Mouse (Mus musculus) limb, embryonic 15.5 days (tissue): ENCODE measurements around the gene Tex19.1. TPM values are rescaled to one million over a fixed set of nuclear protein-coding genes. Genes with fewer than 3 reads are reported as not detected.
"Not testable (repeated sequence)": the region's sequence is repeated elsewhere in the genome, so short reads cannot be mapped to it uniquely, and the experiment has no call there.

Experiments used
- ATAC-seq: fragments of 200-750 bp; cut with Nextera tagmentation; 2 replicates; pipeline ENCODE4 v1.8.0; 2017; ENCODE audit warnings: low read depth, moderate TSS enrichment; ENCODE audit not compliant: insufficient number of reproducible peaks, low FRiP score, low TSS enrichment
- H3K27ac ChIP-seq: fragments of 300-500 bp; sonication (generic); 2 replicates; pipeline ENCODE4 v1.5.1; 2015; ENCODE audit warnings: moderate library complexity, mild to moderate bottlenecking, inconsistent platforms
- H3K27me3 ChIP-seq: fragments of 300-500 bp; sonication (generic); 2 replicates; pipeline ENCODE4 v1.6.1; 2015; ENCODE audit warnings: inconsistent platforms
- H3K36me3 ChIP-seq: fragments of 300-500 bp; sonication (generic); 2 replicates; pipeline ENCODE4 v1.6.1; 2015; ENCODE audit warnings: inconsistent platforms
- H3K4me1 ChIP-seq: fragments of 300-500 bp; sonication (generic); 2 replicates; pipeline ENCODE4 v1.6.1; 2015; ENCODE audit warnings: inconsistent platforms
- H3K4me2 ChIP-seq: fragments of 300-500 bp; sonication (generic); 2 replicates; pipeline ENCODE4 v1.6.1; 2015; ENCODE audit warnings: mild to moderate bottlenecking, inconsistent platforms
- H3K4me3 ChIP-seq: fragments of 300-500 bp; sonication (generic); 2 replicates; pipeline ENCODE4 v1.5.1; 2015; ENCODE audit warnings: mild to moderate bottlenecking, inconsistent platforms
- H3K9ac ChIP-seq: fragments of 300-500 bp; sonication (generic); 2 replicates; pipeline ENCODE4 v1.6.1; 2015; ENCODE audit warnings: inconsistent platforms
- H3K9me3 ChIP-seq: fragments of 300-500 bp; sonication (generic); 2 replicates; pipeline ENCODE4 v1.6.1; 2016; ENCODE audit warnings: inconsistent platforms
- WGBS: fragments of 180-500 bp; shearing (Covaris S2); methylation state at CpG from one replicate; pipeline ENCODE4 v1.1.7; 2015; 5-methylcytosine and 5-hydroxymethylcytosine counted together
- polyA plus RNA-seq: library from polyadenylated mRNA; unstranded; fragments of >200 nt; fragmentation: Nextera tagmentation; extraction: Ambion mirVana; gene quantifications from 2 replicates; pipeline ENCODE4 v1.2.1, GENCODE M21; 2015

Tex19.1 gene
- polyA plus RNA-seq = not detected in 2 replicates

DNA sequence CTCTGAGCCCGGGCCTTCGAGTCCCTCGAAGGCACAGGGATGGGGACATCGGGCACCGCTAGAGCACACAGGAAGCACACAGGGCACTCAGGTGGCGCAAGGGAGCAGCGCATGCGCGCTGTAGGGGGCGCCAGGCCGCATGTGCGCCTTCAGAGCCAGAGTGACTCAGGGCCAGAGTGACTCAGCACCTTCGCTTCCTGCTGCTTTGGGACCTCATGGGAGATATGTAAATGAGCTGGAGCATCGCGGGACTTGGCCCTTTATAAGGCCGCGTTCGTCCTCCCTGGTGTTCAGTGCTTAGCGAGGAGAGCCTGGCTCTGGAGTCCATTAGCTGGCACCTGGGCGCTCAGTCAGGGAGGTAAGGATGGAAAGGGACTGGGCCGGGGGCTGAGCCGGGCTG is at the start of gene Tex19.1:
TSS of gene Tex19.1 (plus strand) at position 279 of the 400 bp plus-strand sequence.
- WGBS = 87% methylated on average over 22 of the region's 22 CpGs
- no peaks in the 10 kb centered on the region for H3K36me3 ChIP-seq
- no peak for ATAC-seq

DNA sequence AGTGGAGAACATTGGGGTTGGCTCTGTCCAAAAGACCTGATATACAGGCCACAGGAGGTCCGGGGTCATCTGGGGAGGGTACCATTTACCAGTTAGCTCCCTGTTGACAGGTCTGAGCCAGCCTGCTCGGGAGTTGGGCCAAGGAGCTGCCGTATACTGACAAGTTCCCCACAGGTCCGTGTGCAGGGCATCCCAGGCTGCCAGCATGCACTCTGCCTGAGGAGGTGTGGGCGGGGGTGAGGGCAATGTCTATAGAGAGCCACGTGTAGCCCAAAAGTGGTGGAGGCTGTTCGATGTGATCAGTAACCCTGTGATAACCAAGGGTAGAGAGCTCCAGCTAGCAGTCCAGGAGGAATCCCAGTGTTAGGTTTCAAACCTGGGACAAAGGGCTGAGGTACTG is 46.2 kb upstream of the Tex19.1 start:
- Histone ChIP-seq H3K27ac (no peak overlapping the region), H3K36me3 (no peaks in the 10 kb centered on the region), H3K4me1 (no peaks in the 10 kb centered on the region), H3K9me3 (no peaks in the 10 kb centered on the region), H3K4me3 (no peak overlapping the region), H3K4me2 (no peak overlapping the region), H3K9ac (no peak overlapping the region), H3K27me3 (no peaks in the 10 kb centered on the region)
- ATAC-seq = no peak
- 67% methylated on average over 7 of the region's 7 CpGs for WGBS

More for the DNA sequence above, at the start of gene Tex19.1:
- Histone ChIP-seq H3K9me3 (no peaks in the 10 kb centered on the region), H3K27ac (no peak within 1 kb of the TSS), H3K27me3 (no peaks in the 10 kb centered on the region), H3K4me2 (no peak within 1 kb of the TSS), H3K9ac (no peak within 1 kb of the TSS), H3K4me1 (no peaks in the 10 kb centered on the region), H3K4me3 (no peak within 1 kb of the TSS)

DNA sequence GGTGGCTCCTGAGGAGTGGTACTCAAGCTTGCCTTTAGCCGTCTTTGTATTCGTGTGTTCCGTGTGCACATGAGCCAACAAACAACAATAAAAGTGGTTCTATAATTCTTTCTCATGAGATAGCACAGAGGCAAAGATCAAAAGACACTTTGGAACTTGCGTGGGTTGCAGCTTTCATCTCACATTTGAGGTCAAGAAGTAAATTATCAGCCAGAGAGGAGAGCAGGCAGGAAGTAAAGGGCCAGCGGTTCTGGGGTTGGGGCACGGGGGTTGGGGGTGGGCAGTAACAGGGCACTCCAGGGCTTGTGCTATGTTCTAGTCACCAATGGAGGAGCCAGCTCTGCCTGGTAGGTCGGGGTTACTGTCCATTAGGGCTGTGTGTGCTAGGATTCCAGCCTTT is 45.3 kb upstream of the Tex19.1 start:
- no peak for ATAC-seq
- Histone ChIP-seq H3K9ac (no peak overlapping the region), H3K4me1 (no peaks in the 10 kb centered on the region), H3K27me3 (no peaks in the 10 kb centered on the region), H3K4me3 (no peak overlapping the region), H3K36me3 (no peaks in the 10 kb centered on the region), H3K27ac (no peak overlapping the region), H3K9me3 (no peaks in the 10 kb centered on the region), H3K4me2 (no peak overlapping the region)
- 35% methylated on average over 7 of the region's 7 CpGs for WGBS

DNA sequence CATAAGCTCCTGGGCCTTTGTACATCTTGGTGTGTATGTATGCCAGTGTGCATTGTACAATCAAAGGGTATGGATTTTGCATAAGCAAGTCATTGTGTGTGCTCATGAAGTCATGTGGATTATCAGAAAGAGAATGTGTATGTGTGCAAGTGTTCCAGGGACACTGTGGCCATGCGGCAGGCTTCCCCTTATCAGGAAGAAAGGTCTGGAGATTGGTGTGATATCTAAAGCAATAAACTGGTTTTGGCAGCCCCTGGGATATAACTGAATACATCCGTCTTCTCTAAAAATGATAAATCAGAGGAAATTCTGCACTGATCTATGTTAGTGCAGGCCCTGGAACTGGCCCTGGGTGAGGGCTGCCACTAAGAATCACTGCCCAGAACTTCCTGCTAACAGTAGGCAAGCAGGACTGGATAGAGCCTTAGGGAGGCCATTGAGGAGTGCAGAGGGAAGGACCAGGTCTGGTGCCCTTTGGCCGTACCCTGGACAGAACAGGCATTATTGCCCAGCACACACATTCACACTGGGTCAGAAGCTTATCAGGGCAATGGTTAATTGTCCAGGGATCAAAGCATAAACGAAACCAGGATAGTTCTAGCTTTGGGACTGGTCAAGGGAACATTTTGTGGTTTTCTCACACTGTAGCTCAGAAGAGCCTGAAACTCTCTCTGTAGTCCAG is 44.7 kb upstream of the Tex19.1 start:
- Histone ChIP-seq H3K4me2 (no peak overlapping the region), H3K4me1 (no peaks in the 10 kb centered on the region), H3K9ac (no peak overlapping the region), H3K27ac (no peak overlapping the region), H3K36me3 (no peaks in the 10 kb centered on the region), H3K4me3 (no peak overlapping the region), H3K9me3 (no peaks in the 10 kb centered on the region), H3K27me3 (no peaks in the 10 kb centered on the region)
- no peak for ATAC-seq
- WGBS = 80% methylated on average over 4 of the region's 4 CpGs

DNA sequence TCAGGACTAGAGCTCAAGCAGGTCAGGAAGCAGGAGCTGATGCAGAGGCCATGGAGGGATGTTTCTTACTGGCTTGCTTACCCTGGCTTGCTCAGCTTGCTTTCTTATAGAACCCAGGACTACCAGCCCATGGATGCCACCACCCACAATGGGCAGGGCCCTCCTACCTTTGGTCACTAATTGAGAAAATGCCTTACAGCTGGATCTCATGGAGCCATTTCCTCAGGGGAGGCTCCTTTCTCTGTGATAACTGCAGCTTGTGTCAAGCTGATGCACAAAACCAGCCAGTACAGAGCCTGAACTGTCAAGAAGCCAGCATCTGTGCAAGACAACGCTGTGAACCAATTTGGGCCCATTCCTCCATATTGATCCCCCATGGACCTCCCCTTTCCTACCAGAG is 38.7 kb upstream of the Tex19.1 start:
- H3K9ac ChIP-seq, H3K4me3 ChIP-seq, H3K4me1 ChIP-seq, ATAC-seq, H3K4me2 ChIP-seq, H3K36me3 ChIP-seq, H3K27me3 ChIP-seq, H3K27ac ChIP-seq, H3K9me3 ChIP-seq: not testable (repeated sequence)
- 82% methylated on average over 1 of the region's 1 CpGs for WGBS

DNA sequence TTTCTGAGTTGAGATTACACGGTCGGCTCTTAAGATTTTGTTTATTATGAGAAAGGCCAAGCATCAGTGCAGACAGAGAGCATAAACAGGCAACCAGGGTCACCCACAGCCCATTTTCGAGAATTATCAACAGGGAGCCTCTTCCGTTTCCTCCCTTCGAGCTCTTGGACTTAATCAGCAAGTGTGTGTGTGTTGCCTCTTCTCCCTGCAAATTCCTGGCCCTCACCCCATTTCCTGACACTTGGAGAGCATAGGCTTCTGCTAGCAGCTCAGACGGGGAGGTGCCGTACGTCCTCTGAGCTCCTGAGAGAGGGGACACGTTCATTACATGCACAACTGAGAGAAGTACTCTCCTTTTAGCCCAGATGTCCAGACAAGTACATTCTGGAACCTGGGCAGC is 37.9 kb upstream of the Tex19.1 start:
- no peak overlapping the region for H3K9ac ChIP-seq
- 63% methylated on average over 9 of the region's 9 CpGs for WGBS
- no peaks in the 10 kb centered on the region for H3K27me3 ChIP-seq
- H3K27ac ChIP-seq = no peak overlapping the region
- no peaks in the 10 kb centered on the region for H3K36me3 ChIP-seq
- H3K4me2 ChIP-seq = no peak overlapping the region
- no peaks in the 10 kb centered on the region for H3K9me3 ChIP-seq
- no peak for ATAC-seq
- H3K4me1 ChIP-seq = no peaks in the 10 kb centered on the region
- H3K4me3 ChIP-seq = no peak overlapping the region

DNA sequence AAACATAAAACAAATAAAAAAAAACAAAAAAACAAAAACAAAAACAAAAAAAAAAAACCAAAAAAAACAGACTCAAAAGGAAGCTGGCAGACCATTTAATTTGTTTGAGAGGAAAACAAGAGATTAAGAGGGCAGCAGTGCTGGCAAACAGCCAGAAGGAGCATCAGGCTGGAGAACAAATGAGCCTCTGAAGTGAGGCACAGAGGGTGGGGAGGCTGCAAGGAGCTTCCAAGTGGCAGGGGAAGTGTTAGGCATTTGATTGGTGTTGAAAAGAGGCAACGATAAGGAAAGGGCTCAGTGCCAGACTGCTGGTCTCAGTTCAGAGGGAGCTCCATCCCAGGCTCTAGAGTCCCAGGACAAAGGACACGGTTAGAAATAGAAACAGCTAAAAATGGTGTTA is 36.0 kb upstream of the Tex19.1 start:
- Histone ChIP-seq H3K9ac (no peak overlapping the region), H3K4me1 (no peaks in the 10 kb centered on the region), H3K36me3 (no peaks in the 10 kb centered on the region), H3K4me2 (no peak overlapping the region), H3K9me3 (no peaks in the 10 kb centered on the region), H3K27ac (no peak overlapping the region), H3K27me3 (no peaks in the 10 kb centered on the region), H3K4me3 (no peak overlapping the region)
- no peak for ATAC-seq
- 25% methylated on average over 2 of the region's 2 CpGs for WGBS

DNA sequence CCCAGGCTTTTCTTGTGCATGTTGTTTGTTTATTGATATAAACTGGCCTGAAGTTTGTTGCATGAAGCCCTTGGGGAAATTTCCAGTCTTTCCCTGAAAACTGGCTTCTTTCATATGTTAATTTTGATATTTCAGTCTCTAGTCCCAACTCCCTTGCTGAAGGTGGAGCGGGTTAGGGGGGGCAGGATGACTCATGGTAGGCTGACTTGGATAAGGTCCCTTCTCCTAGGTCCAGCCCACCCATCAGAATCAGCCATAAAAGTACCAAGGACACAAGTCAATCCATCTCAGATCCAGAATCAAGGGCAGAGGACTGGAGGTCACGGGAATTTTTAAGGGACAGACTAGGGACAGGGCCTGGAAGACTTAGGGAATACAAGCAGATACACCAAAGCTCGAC is 34.9 kb upstream of the Tex19.1 start:
- Histone ChIP-seq H3K4me1 (no peaks in the 10 kb centered on the region), H3K9me3 (no peaks in the 10 kb centered on the region), H3K4me3 (no peak overlapping the region), H3K27ac (no peak overlapping the region), H3K27me3 (no peaks in the 10 kb centered on the region), H3K36me3 (no peaks in the 10 kb centered on the region), H3K9ac (no peak overlapping the region), H3K4me2 (no peak overlapping the region)
- 93% methylated on average over 3 of the region's 3 CpGs for WGBS
- no peak for ATAC-seq

DNA sequence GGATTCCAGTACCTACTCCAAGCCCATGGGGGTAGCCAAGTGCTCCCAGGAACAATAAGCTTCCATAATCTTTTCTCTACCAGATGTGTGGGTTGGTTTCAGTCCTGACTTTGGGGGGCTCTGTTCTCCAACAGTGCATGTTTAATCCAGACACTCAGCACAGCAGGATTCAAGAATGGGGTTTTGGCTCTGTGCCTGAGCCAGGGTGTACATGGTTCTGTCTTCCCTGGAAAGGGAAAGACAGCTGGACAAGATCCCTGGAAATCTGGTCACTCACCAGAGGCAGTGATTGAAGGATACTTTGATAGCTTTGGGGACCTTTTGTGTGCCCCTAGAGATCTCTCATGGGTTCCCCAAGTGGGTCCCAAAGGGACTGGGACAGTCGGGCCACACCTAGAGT is 34.3 kb upstream of the Tex19.1 start:
- Histone ChIP-seq H3K4me1 (no peaks in the 10 kb centered on the region), H3K9ac (no peak overlapping the region), H3K9me3 (no peaks in the 10 kb centered on the region), H3K36me3 (no peaks in the 10 kb centered on the region), H3K4me2 (no peak overlapping the region), H3K4me3 (no peak overlapping the region), H3K27me3 (no peaks in the 10 kb centered on the region), H3K27ac (no peak overlapping the region)
- WGBS = 81% methylated on average over 1 of the region's 1 CpGs
- no peak for ATAC-seq

DNA sequence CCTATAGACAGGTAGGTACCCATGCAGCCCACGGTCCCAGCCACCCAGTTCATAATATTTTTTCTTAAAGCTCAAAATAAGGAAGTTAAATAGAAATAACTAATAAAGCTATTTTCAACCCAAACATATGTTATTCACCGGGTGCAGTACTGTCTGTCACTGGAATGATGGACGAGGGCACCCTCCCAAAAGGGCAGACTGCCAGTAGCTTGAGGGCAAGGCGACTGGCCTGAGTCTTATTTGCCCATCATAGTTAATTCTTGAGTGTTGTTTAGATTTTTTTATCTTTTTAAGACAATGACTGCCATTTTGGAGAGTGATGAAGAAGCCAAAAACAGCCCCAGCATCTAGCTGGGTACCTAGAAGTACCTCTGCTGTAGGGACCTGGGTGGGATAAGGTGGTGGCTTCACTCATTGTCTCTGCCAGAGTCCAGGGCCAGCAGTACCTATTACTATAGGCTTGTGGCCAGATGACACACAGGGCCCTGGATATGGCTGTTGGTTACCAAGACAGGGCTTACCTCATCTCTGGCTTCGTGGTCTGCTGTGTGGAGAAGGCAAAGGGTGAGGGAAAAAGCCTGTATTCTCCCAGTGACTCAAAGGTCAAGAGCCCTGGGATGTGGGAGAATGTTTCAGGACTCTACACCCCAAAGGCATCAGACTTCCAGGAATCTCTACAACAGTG is 33.7 kb upstream of the Tex19.1 start:
- no peak overlapping the region for H3K9ac ChIP-seq
- H3K27ac ChIP-seq = no peak overlapping the region
- H3K4me1 ChIP-seq = no peaks in the 10 kb centered on the region
- H3K36me3 ChIP-seq = no peaks in the 10 kb centered on the region
- no peak overlapping the region for H3K4me2 ChIP-seq
- H3K9me3 ChIP-seq = no peaks in the 10 kb centered on the region
- 74% methylated on average over 5 of the region's 5 CpGs for WGBS
- no peak for ATAC-seq
- H3K4me3 ChIP-seq = no peak overlapping the region
- no peaks in the 10 kb centered on the region for H3K27me3 ChIP-seq

DNA sequence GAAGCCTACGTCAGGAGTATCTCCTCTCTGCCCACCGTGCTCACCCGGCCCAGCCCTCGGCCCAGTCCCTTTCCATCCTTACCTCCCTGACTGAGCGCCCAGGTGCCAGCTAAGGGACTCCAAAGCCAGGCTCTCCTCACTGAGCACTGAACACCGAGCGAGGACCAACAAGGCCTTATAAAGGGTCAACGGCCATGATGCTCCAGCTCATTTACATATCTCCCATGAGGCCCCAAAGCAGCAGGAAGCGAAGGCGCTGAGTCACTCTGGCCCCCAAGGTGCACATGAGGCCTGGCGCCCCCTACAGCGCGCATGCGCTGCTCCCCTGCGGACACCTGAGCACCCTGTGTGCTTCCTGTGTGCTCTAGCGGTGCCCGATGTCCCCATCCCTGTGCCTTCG is 27.8 kb upstream of the Tex19.1 start:
- Histone ChIP-seq H3K9me3 (no peaks in the 10 kb centered on the region), H3K4me1 (no peaks in the 10 kb centered on the region), H3K27me3 (no peaks in the 10 kb centered on the region), H3K4me3 (no peak overlapping the region), H3K27ac (no peak overlapping the region), H3K9ac (no peak overlapping the region), H3K4me2 (no peak overlapping the region), H3K36me3 (no peaks in the 10 kb centered on the region)
- no peak for ATAC-seq
- 92% methylated on average over 18 of the region's 18 CpGs for WGBS

DNA sequence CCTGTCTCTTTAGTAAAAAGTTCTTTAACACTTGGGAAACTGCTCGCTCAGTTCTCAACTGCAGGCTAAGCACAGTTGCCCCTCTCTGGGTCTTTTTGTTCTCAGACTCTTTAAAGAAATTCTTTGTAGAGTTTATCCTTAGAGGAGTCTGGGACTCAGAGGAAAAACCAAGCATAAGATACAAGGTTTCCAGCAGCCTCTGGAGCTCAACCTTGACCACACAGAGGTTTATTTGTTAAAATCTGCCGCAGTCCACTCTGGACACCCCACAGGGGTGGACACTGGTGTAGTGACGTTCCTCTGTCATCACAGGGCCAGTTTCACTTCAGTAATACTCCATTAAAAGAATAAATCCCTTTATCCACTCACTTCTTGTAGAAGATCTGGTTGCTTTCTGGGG is 27.4 kb upstream of the Tex19.1 start, which contains the start of gene Tex19.2:
TSS of gene Tex19.2 (minus strand) at position 101 of the 400 bp plus-strand sequence.
- no peaks in the 10 kb centered on the region for H3K9me3 ChIP-seq
- H3K4me2 ChIP-seq = no peak within 1 kb of the TSS
- no peak within 1 kb of the TSS for H3K27ac ChIP-seq
- H3K4me1 ChIP-seq = no peaks in the 10 kb centered on the region
- H3K4me3 ChIP-seq = no peak within 1 kb of the TSS
- no peak for ATAC-seq
- no peaks in the 10 kb centered on the region for H3K36me3 ChIP-seq
- H3K27me3 ChIP-seq = no peaks in the 10 kb centered on the region
- 86% methylated on average over 3 of the region's 3 CpGs for WGBS
- H3K9ac ChIP-seq = no peak within 1 kb of the TSS
